Mouse (Mus musculus) B cell, adult 2 months (primary cell): Measurements from ENCODE around the gene D8Ertd738e.

Source experiments
- DNase-seq, 2 experiments: peaks; one replicate each; pipeline ENCODE4 v3.0.0; 2022

The D8Ertd738e gene

GRCm38 (mm10) chr8:84249257-84250170 lies at the start of gene D8Ertd738e:
TSS of gene D8Ertd738e (minus strand) at chr8:84249719.
- DNase-seq, result peak; percentile 94

GRCm38 (mm10) chr8:84297029-84297785 lies 47.7 kb upstream of the D8Ertd738e start:
- no peak for DNase-seq

GRCm38 (mm10) chr8:84291688-84292087 lies 42.2 kb upstream of the D8Ertd738e start:
- DNase-seq, result peak; percentile 69 to 71

DNA sequence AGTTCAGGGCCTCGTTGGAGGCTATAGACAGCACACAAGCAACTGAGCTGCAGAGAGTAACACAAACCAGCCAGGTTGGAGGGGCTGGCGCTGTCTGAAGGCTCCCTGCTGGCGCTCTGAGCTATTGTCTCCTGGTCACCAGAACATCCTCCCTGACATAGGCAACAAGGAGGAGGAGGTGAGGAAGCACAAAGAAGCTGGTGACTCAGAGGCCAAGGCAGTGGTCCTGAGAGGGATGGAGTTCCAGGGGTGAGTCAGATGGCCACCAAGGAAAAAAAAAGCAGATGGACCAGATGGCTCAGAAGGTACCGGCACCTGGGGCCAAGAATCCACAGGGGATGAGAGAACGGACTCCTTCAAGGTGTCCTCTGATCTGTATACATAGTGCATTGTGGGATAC lies 41.6 kb upstream of the D8Ertd738e start:
- no peak for DNase-seq

GRCm38 (mm10) chr8:84288892-84289291 lies 39.4 kb upstream of the D8Ertd738e start:
- peak; percentile 28 to 36 for DNase-seq

DNA sequence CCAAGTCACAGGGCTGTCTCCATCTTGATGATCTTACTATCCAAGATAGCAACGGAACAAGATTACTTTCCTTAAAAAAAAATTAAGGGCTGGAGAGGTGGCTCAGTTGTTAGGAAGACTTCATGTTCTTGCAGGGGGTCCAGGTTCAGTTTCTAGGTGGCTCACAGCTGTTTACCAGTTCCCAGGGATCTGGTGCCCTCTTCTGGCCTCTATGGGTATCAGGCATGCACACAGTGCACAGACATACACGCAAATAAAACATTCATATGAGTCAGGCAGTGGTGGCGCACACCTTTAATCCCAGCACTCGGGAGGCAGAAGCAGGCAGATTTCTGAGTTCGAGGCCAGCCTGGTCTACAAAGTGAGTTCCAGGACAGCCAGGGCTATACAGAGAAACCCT lies 36.1 kb upstream of the D8Ertd738e start:
- DNase-seq, result peak; percentile 62 to 66

- no peak for DNase-seq
These were observed 35.1 kb upstream of the D8Ertd738e start for GRCm38 (mm10) chr8:84284608-84285063.

- DNase-seq, result no peak
These were observed 31.3 kb upstream of the D8Ertd738e start for GRCm38 (mm10) chr8:84280777-84281176.

GRCm38 (mm10) chr8:84276447-84276846 lies 26.9 kb upstream of the D8Ertd738e start:
- no peak for DNase-seq

- no peak for DNase-seq
These were observed 24.4 kb upstream of the D8Ertd738e start for GRCm38 (mm10) chr8:84273968-84274367.

GRCm38 (mm10) chr8:84272302-84272701 lies 22.8 kb upstream of the D8Ertd738e start:
- no peak for DNase-seq

DNA sequence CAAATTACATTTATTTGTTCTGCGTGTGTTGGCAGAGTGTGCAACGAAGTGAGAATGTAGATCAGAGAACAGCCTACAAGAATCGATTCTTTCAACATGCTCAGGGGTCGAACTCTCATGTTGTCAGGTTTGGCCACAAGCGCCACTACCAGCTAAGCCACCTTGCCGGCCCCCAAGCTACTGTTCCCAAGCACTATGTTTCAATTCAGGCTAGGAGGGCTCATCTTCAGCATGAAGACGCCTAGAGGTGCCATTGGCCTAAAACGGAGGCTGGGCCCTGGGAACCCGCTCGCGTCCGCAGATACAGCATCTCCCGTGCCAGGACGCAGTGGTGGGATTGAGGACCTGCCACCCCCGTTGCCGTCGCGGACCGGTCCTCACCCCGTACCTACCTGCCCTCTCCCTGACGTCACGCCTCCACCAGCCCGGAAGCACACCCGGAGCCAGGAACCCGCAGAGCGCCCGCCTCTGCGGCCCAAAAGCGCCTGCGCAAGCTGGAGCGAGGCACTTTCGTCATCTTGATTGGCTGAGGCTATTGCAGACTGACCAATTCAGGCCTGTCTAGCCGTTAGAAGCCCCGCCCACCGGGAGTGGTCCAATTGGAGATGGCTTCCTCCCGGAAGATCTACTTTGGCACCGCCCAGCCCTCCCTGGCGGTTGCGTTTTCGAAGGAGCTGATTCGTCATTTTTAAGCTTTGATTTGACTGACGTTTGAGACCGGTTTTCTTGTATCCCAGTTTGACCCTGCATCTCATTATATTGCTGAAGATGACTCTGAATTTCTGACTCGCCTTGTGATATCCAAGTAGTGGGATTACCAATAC lies 20.6 kb upstream of the D8Ertd738e start, which contains the start of gene Ccdc130:
Gene Ccdc130 (minus strand): TSS at position 431 of the 824 bp plus-strand sequence.
- peak; percentile 99 to 100 for DNase-seq

GRCm38 (mm10) chr8:84261098-84261497 lies 11.6 kb upstream of the D8Ertd738e start:
- DNase-seq, result no peak

DNA sequence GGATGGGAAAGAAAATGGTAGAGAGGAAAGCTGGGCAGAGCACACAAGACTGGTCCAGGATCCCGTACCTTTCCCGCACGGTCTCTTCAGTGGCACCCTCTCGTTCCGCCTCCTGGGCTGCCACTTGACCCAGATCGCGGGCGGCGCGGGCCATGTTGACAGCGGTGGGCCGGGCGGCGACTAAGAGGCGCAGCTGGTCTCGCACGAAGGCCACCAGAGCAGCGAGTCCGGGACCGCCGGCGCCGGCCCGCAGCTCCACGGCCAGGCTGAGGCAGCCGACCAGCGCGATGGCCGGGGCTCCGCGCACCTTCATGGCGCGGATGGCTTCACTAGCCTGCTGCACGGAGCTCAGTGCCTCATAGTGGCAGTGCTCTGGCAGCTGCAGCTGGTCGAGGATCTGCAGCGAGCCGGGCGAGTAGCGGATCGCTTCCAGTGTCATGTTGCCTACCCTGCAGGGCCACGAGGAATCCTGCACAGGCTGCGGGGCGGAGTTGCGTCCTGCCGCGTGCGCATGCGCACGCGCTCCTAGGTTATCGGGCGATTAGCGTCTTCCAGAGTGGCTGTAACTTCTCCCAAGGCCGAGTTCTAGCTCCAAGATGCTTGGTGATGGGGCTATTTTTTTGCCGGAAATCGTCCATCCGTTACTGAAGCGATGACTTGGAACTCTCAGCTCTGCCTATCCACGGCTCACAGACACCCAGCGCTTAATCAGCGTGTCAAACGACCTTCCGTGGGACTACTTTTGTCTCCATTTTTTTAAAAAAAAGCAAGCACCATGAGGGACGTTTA lies 7.5 kb upstream of the D8Ertd738e start, which contains the start of gene Mri1:
Gene Mri1 (minus strand): TSS at position 505 of the 789 bp plus-strand sequence.
- peak; percentile 77 to 79 for DNase-seq

DNA sequence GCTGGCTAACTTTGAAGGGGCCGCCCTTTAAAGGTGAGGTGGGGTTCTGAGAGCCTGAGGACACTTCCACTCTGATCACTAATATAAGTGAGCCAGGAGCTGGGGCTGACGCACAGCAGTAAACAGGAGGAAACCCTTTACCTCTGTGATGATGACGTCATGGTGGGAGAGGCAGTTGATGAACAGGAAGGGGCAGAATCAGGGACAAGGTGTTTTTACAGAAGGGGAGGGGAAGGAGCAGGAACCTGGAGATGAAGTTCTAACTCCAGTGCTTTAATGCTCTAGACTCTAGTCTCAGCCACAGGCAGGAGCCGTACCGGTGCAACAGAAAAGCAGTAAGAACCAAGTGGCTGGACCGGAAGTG lies 6.9 kb upstream of the D8Ertd738e start:
- DNase-seq, result peak in 1 of 2 experiments; percentile 42

DNA sequence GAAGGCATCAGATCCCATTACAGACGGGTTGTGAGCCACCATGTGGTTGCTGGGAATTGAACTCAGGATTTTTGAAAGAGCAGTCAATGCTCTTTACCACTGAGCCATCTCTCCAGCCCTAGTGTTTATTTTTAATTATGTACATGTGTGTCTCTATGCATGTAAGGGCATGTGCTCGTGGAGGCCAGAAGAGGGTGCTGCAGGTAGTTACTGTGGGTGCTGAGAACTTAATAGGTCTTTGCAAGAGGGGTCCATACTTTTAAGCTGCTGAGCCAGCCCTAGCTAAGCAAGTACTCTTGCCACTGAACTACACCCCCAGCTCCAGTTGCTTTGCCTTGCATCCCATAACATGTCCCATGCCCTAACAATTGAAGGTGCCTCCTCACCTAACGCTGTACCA lies 6.3 kb upstream of the D8Ertd738e start:
- DNase-seq, result no peak

GRCm38 (mm10) chr8:84241821-84242220 lies 7.7 kb downstream of the D8Ertd738e start:
- DNase-seq, result no peak

DNA sequence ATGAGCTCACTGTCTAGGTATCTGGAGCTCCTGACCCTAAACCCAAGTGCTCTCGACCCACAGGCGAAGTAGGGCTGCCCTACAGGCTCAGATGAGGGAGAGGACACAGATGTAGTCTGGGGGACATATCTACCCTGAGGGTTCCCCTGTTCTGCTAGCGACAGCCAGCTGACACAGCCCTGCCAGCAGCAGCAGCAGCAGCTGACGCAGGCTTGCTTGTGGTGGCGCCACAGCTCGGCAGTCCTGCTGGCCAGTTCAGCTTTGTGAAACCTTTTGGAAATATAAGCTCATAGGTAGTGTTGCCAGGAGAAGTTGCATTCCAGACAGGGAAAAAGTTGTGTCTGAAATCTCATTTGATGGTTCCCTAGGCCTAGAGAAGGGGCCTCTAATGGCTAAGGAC lies 8.4 kb downstream of the D8Ertd738e start:
- DNase-seq, result no peak

DNA sequence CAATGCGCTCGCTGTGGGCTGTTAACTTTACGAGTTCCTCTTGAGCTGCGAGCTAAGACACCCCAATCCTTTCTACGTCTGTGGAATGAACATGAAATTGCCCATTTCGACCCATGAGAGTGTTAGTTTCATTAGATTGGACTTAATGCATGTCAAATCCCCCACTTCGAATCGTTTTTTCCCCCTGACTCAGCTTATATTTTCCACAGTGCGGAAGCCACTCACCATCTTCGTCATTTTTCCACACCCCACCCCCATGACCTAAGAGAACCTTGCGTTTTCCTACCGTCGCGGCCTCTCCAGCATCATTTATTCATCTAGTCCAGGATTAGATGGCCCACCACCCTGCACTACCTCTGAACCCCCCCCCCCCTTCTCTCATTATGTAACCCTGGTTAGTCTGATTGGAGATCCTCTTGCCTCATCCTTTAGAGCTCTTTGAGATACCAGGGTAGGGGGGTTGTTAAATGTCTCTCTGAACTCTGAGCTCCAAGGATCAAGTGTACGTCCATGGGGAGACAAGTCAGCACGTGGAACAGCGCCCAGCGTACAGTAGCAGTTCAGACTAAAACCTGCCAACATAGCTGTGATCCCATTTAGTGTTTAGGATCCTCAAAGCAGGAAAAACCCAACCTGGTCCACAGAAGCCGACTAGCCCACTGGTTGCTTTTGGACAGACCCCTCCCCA lies 11.8 kb downstream of the D8Ertd738e start:
- no peak for DNase-seq

DNA sequence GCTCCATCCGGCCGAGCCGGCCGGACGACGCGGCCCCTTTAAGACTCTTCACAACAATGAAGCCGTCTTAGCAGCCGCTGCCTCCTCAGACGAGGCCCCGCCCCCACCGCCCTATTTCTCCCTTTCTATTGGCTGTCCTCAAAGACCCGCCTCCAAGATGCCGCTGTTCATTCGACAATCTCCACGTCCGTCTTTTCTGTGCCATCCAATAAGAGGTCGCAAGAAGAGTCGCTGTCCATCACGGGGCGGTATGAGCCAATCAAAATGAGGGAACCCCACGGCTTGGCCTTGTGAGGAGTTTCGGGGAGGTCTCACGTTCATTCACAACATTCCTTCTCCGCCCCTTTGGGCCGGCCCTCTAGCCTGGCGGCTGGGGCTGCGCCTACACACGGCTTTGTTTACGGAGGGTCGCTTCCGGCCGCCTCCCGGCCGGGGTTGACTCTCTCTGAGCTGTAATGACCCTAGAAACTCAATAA lies 12.5 kb downstream of the D8Ertd738e start, which contains the start of gene Zswim4:
Gene Zswim4 (minus strand): TSS at position 58 of the 476 bp plus-strand sequence.
- DNase-seq, result peak; percentile 96 to 97
